ENCODE assay signal across 8 mouse cellular contexts in the genomic region with DNA sequence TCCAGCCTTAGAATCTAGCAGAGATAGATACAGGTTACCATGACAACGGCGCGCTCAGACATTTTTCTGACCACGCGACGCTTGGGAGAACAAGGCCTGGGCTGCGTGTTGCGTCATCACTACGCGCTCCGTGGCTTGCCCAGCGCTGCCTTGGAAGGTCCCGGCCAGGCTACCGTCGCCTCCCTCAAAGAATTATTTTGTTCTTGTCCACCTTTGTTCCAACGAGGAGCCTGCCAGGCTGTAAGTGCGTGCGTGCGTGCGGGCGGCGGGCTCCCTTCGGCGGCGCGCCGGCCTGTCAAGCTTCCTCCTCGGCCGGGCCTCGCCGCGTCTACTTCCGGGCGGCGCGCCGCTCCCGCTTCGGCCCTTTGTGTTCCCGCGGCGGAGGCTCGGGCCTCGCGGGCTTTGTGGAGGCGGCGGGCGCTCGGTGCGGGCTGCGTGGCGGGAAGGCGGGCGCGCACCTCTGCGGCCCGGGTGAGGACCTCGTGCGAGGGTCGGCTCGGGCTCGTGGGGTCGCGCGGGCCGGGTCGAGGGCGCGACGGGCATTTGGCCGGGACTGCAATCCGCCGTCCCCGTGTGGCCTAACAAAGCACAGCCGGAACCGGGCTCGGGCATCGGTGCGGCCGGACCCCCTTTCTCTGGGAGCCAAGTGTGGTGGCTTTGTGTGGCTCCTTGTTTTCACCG. TPM values are rescaled to one million over a fixed set of nuclear protein-coding genes. Genes with fewer than 3 reads are reported as not detected.
DNase-seq lines count a peak whose midpoint lies in the region; ATAC-seq and TF ChIP-seq lines count a peak whose summit lies in the region.

A gene (plus strand): TSS at position 93 of the 681 bp plus-strand sequence.

- WGBS in forebrain, embryonic 15.5 days: under 1% methylated on average over 81 of the region's 81 CpGs
- under 1% methylated on average over 81 of the region's 81 CpGs for WGBS in lung, adult 2 months

- H3K27me3 ChIP-seq in forebrain, embryonic 15.5 days: no peaks in the 10 kb centered on the region

- in situ Hi-C loops in ES-E14 (cut with MboI; ENCODE audit: low sequenced_read_pairs in 2 of 2, unreplicated experiment in 2 of 2): no loop called here

- peak within 1 kb of the TSS; percentile 56 for H3K4me2 ChIP-seq in forebrain, embryonic 15.5 days (replicated peaks)

- peak; percentile 96 for ATAC-seq in forebrain, embryonic 15.5 days (replicated peaks)
- ATAC-seq in neutrophil, adult 5-6 weeks (ENCODE audit: extremely low read depth, insufficient number of reproducible peaks, low FRiP score, poor library complexity, severe bottlenecking): peak; percentile 89

- H3K27ac ChIP-seq in ES-E14 (ENCODE audit: insufficient read depth, low read depth, low read length, poor library complexity, severe bottlenecking): peak within 1 kb of the TSS; percentile 97
- peak within 1 kb of the TSS; percentile 99 for H3K27ac ChIP-seq in forebrain, embryonic 15.5 days (replicated peaks)

- no peak for TF ChIP-seq CTCF in lung, adult 2 months (IDR thresholded peaks at IDR 0.05; ENCODE audit: insufficient read depth, low read length)

- peak; percentile 94 for DNase-seq in ES-E14 (ENCODE audit: low read depth, low spot score)
- peak; percentile 94 for DNase-seq in cerebellum, adult 11-12 months
- DNase-seq in heart, postnatal 25 days (ENCODE audit: low spot score): peak; percentile 81
- DNase-seq in layer of hippocampus, adult 18-20 months (ENCODE audit: low spot score in 2 of 2): peak; percentile 92 to 98
- DNase-seq in lung, adult 2 months: peak; percentile 88
- DNase-seq in thymus, adult 18-20 months: peak; percentile 62 to 70

- TF ChIP-seq POLR2A in lung, adult 2 months (IDR thresholded peaks at IDR 0.05; ENCODE audit: borderline replicate concordance, extremely low read depth, low read depth, low read length): peak; percentile 42; the same call in 1 of the 2 replicates

- intact Hi-C loops in heart, postnatal 25 days (cut with DNase I): no loop called here

- H3K4me3 ChIP-seq in ES-E14 (ENCODE audit: insufficient read depth in 1 of 2, low read depth in 1 of 2, low read length in 2 of 2, poor library complexity in 1 of 2, severe bottlenecking in 1 of 2): peak within 1 kb of the TSS; percentile 83 to 92
- H3K4me3 ChIP-seq in forebrain, embryonic 15.5 days: peak within 1 kb of the TSS; percentile 88
- H3K4me3 ChIP-seq in lung, adult 2 months (replicated peaks; ENCODE audit: extremely low read depth, low read depth, low read length): peak within 1 kb of the TSS; percentile 87

- H3K9ac ChIP-seq in ES-E14 (ENCODE audit: insufficient read depth, low read depth, low read length, poor library complexity, severe bottlenecking): peak within 1 kb of the TSS; percentile 98
- peak within 1 kb of the TSS; percentile 98 for H3K9ac ChIP-seq in forebrain, embryonic 15.5 days (replicated peaks)

- no peaks in the 10 kb centered on the region; the same call in 1 of the 2 replicates for H3K9me3 ChIP-seq in ES-E14 (ENCODE audit: control insufficient read depth, insufficient read depth, low read depth, low read length)
- no peaks in the 10 kb centered on the region for H3K9me3 ChIP-seq in forebrain, embryonic 15.5 days

- H3K36me3 ChIP-seq in ES-E14 (ENCODE audit: control insufficient read depth, insufficient read depth, low read length, poor library complexity, severe bottlenecking): peaks cover 24% of the 10 kb centered on the region
- H3K36me3 ChIP-seq in forebrain, embryonic 15.5 days: peaks cover 35% of the 10 kb centered on the region

- H3K4me1 ChIP-seq in ES-E14 (ENCODE audit: control insufficient read depth in 2 of 2, insufficient read depth in 2 of 2, low read length in 2 of 2, poor library complexity in 1 of 2): peaks cover 4% of the 10 kb centered on the region in 2 experiments; a peak in 1 of 4 replicates
- peaks cover 18% of the 10 kb centered on the region for H3K4me1 ChIP-seq in forebrain, embryonic 15.5 days
- H3K4me1 ChIP-seq in lung, adult 2 months (ENCODE audit: control insufficient read depth, insufficient read depth, low read length): peaks cover 10% of the 10 kb centered on the region

TF ChIP-seq in ES-E14, 5 proteins besides CTCF, POLR2A, EP300 and RAD21:
- peak; percentile 80 for TF ChIP-seq HCFC1 (IDR thresholded peaks at IDR 0.05; ENCODE audit: borderline replicate concordance, insufficient read depth, low read length)
- no peak for TF ChIP-seq ZNF384 (IDR thresholded peaks at IDR 0.05; ENCODE audit: low read depth, low read length)
TF ChIP-seq in ES-E14: peak in this region for 1.

RNA-seq across cellular contexts. Expression of the gene that starts here (rescaled TPM):
- 158 and 164 TPM in 2 replicates for total RNA-seq in ES-E14 (2012; rRNA removed)
- 105 and 106 TPM in 2 replicates for polyA plus RNA-seq in forebrain, embryonic 15.5 days (2015; fragmentation: Nextera tagmentation; extraction: Ambion mirVana)
- total RNA-seq in heart, postnatal 25 days (2021): 10 to 100 TPM; 16.5 to 18.1 TPM
- total RNA-seq in layer of hippocampus, adult 18-20 months (2021): 10 to 100 TPM; 34.1 to 37.0 TPM
- 7.6 and 14.5 TPM in 2 replicates for polyA plus RNA-seq in lung, adult 2 months (2012; rRNA removed)
- 44.0 and 49.5 TPM in 2 replicates for total RNA-seq in neutrophil, adult 5-6 weeks (2017)

Comparison
In these comparisons a context has a peak if more than half of its experiments do, and no peak if none do; other contexts are left out.
1. Peak in every context shown above with its lines: DNase-seq, ATAC-seq, H3K4me3 ChIP-seq and H3K27ac ChIP-seq.